ENCODE assay signal across 8 mouse cellular contexts in genomic region chrX:53057054-53057759, GRCm38 (mm10).
A peak's percentile ranks its signal among the peaks of the same experiment; 100 is the strongest.
DNase-seq lines count a peak whose midpoint lies in the region; TF ChIP-seq lines count a peak whose summit lies in the region.

No protein-coding gene starts in this region.

- DNase-seq in adipocyte (ENCODE audit: low spot score), result peak; percentile 85
- DNase-seq in gastrocnemius, postnatal 10 days, result peak; percentile 96
- DNase-seq in induced T-regulatory cell, adult 2 months (ENCODE audit: low read depth), result peak; percentile 66
- peak; percentile 85 for DNase-seq in left cerebral cortex, postnatal 4 days
- DNase-seq in midbrain, embryonic 10.5 days (ENCODE audit: low spot score), result peak; percentile 83
- DNase-seq in right cerebral cortex, postnatal 4 days, result peak; percentile 75
- peak; percentile 87 for DNase-seq in yolk sac, embryonic 10.5 days (ENCODE audit: low spot score)

- H3K9me3 ChIP-seq in midbrain, embryonic 10.5 days (replicated peaks), result 0 out of 2 replicates have a peak, but pooled peaks cover 3% of the 10 kb centered on the region

- TF ChIP-seq CTCF in cortical plate, adult 2 months (IDR thresholded peaks at IDR 0.05; ENCODE audit: extremely low read depth, insufficient read depth, low read length), result no peak

- 0 out of 2 replicates have a peak, but pooled peaks cover 4% of the 10 kb centered on the region for H3K36me3 ChIP-seq in midbrain, embryonic 10.5 days

- H3K27me3 ChIP-seq in midbrain, embryonic 10.5 days (ENCODE audit: low read depth, poor library complexity, severe bottlenecking), result peaks cover 41% of the 10 kb centered on the region

- H3K4me1 ChIP-seq in cortical plate, adult 2 months (ENCODE audit: control insufficient read depth, insufficient read depth, low read length), result no peaks in the 10 kb centered on the region
- H3K4me1 ChIP-seq in midbrain, embryonic 10.5 days, result peaks cover 31% of the 10 kb centered on the region

- intact Hi-C loops in left cerebral cortex, postnatal 4 days (cut with DNase I), result no loop called here

- 11% methylated on average over 39 of the region's 42 CpGs for WGBS in midbrain, embryonic 10.5 days

- TF ChIP-seq POLR2A in cortical plate, adult 2 months (IDR thresholded peaks at IDR 0.05; ENCODE audit: extremely low read depth, insufficient read depth, low read length), result no peak

- H3K27ac ChIP-seq in cortical plate, adult 2 months (ENCODE audit: insufficient read depth, low read length), result no peak overlapping the region
- H3K27ac ChIP-seq in midbrain, embryonic 10.5 days (replicated peaks), result peak overlapping the region; percentile 91

- peak overlapping the region; percentile 38 for H3K4me3 ChIP-seq in cortical plate, adult 2 months (ENCODE audit: insufficient read depth, low read length)
- H3K4me3 ChIP-seq in midbrain, embryonic 10.5 days, result peak overlapping the region; percentile 67
